Mouse (Mus musculus): ENCODE results near the gene Sostdc1.

GRCm38 (mm10) chr12:36326101-36326521 is 12.2 kb downstream of the Sostdc1 start:
- TF ChIP-seq POLR2A (IDR thresholded peaks at IDR 0.05; ENCODE audit: borderline replicate concordance, low read depth, low read length) (no peak), CTCF (IDR thresholded peaks at IDR 0.05; ENCODE audit: low read depth, low read length) (no peak)
